ENCODE assay signal across 18 mouse cellular contexts in the genomic region with DNA sequence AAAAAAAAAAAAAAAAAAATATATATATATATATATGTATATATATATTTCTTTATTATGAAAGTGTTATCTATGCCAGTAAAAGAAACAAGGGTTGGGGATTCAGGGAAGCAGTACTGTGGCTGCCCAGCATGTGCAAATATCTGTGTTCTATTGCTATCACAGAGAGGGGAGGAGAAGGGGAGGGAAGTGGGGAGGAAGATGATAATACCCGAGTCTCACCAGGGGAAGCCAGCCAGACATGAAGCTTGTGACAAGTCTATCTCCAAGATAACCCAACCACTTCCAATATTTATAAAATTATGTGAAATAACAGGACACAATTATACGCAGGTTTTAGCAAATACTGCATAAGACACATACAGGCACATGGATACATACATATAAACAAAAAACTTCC. TPM values are rescaled to one million over a fixed set of nuclear protein-coding genes. Genes with fewer than 3 reads are reported as not detected.
"Had no signal": no experiment of that assay in that cellular context is flagged by ENCODE, and none has a peak within 500 bp of the region (broad histone marks: within the 10 kb centered on the region; RNA-seq: fewer than 3 reads in every experiment).

No protein-coding gene starts in this region.

- H3K27me3 ChIP-seq: lung, embryonic 15.5 days; midbrain, embryonic 13.5 days; midbrain, embryonic 15.5 days; neural tube, embryonic 12.5 days; stomach, embryonic 15.5 days had no signal

- H3K9me3 ChIP-seq: lung, embryonic 15.5 days; midbrain, embryonic 13.5 days; midbrain, embryonic 15.5 days; neural tube, embryonic 12.5 days; stomach, embryonic 15.5 days had no signal

- DNase-seq: liver, postnatal 0 days; lung, adult 2 months; lung, postnatal 14 days; lung, postnatal 36 days; right cerebral cortex, postnatal 14 days; thymus, adult 2 months; thymus, postnatal 25 days; thymus, postnatal 4 days had no signal

- ATAC-seq: liver, postnatal 0 days; lung, postnatal 0 days; midbrain, embryonic 13.5 days; midbrain, embryonic 15.5 days had no signal

- H3K4me1 ChIP-seq: lung, embryonic 15.5 days; midbrain, embryonic 13.5 days; midbrain, embryonic 15.5 days; neural tube, embryonic 12.5 days; stomach, embryonic 15.5 days had no signal

- H3K4me3 ChIP-seq: lung, embryonic 15.5 days; midbrain, embryonic 13.5 days; midbrain, embryonic 15.5 days; neural tube, embryonic 12.5 days; stomach, embryonic 15.5 days had no signal

RNA-seq across cellular contexts. Expression of a gene that starts 19.4 kb away (rescaled TPM):
- total RNA-seq: monocyte, adult 5-6 weeks had no signal

RNA-seq across cellular contexts. Expression of a gene that starts 49.7 kb away (rescaled TPM):
- total RNA-seq: monocyte, adult 5-6 weeks had no signal
- polyA plus RNA-seq: liver, postnatal 0 days; macrophage; stomach, embryonic 15.5 days; stomach, postnatal 0 days; urinary bladder, adult 2 months had no signal
